Mouse (Mus musculus) MEL (cell line): ENCODE data around the gene Tmprss12. TPM values are rescaled to one million over a fixed set of nuclear protein-coding genes. Genes with fewer than 3 reads are reported as not detected.
"Not testable (repeated sequence)": the region's sequence is repeated elsewhere in the genome, so short reads cannot be mapped to it uniquely, and the experiment has no call there.

ENCODE experiments used
- DNase-seq: peaks from one replicate; pipeline ENCODE4 v3.0.0; 2011; ENCODE audit warnings: low read depth, low spot score
- H3K27ac ChIP-seq: 2 replicates; pipeline ENCODE4 v1.5.1; 2012; ENCODE audit warnings: low read depth, mild to moderate bottlenecking, control low read depth, low read length, moderate library complexity; ENCODE audit not compliant: control insufficient read depth
- H3K27me3 ChIP-seq, 2 experiments: fragments of 150-350 bp in 1 of 2; sonication (generic) in 1 of 2; 2 replicates each; pipeline ENCODE4 v1.6.1; 2012; ENCODE audit warnings: low read length in 2 of 2, mild to moderate bottlenecking in 2 of 2, improper control_type of control experiment in 1 of 2, moderate library complexity in 1 of 2; ENCODE audit not compliant: insufficient read depth in 2 of 2, control insufficient read depth in 1 of 2
- H3K36me3 ChIP-seq, 2 experiments: 2 replicates each; pipeline ENCODE4 v1.6.1; 2012 to 2014; ENCODE audit warnings: low read length in 2 of 2, improper control_type of control experiment in 1 of 2, inconsistent platforms in 1 of 2, mild to moderate bottlenecking in 1 of 2; ENCODE audit not compliant: insufficient read depth in 2 of 2, control insufficient read depth in 1 of 2
- H3K4me1 ChIP-seq, 2 experiments: fragments of 150-350 bp in 1 of 2; sonication (generic) in 1 of 2; 2 replicates each; pipeline ENCODE4 v1.6.1; 2012; ENCODE audit warnings: low read length in 2 of 2, improper control_type of control experiment in 1 of 2, mild to moderate bottlenecking in 1 of 2; ENCODE audit not compliant: insufficient read depth in 2 of 2, control insufficient read depth in 1 of 2
- H3K4me3 ChIP-seq, 2 experiments: fragments of 150-350 bp in 1 of 2; sonication (generic) in 1 of 2; 2 replicates each; pipeline ENCODE4 v1.5.1; 2012; ENCODE audit warnings: low read depth in 2 of 2, low read length in 2 of 2, mild to moderate bottlenecking in 2 of 2, moderate library complexity in 2 of 2, control low read depth in 1 of 2, improper control_type of control experiment in 1 of 2; ENCODE audit not compliant: control insufficient read depth in 1 of 2, insufficient read depth in 1 of 2
- H3K79me2 ChIP-seq: 2 replicates; pipeline ENCODE4 v1.6.1; 2012; ENCODE audit warnings: mild to moderate bottlenecking, low read length, moderate library complexity; ENCODE audit not compliant: control insufficient read depth, poor library complexity, insufficient read depth
- H3K9ac ChIP-seq: 2 replicates; pipeline ENCODE4 v1.6.1; 2012; ENCODE audit warnings: low read depth, mild to moderate bottlenecking, control low read depth, low read length, moderate library complexity; ENCODE audit not compliant: control insufficient read depth, poor library complexity, severe bottlenecking
- H3K9me3 ChIP-seq: fragments of 150-350 bp; sonication (generic); replicated peaks from 2 replicates; pipeline ENCODE4 v1.6.1; 2012; ENCODE audit warnings: mild to moderate bottlenecking, low read length, improper control_type of control experiment, moderate library complexity; ENCODE audit not compliant: insufficient read depth
- CHD2 ChIP-seq: IDR thresholded peaks from 2 replicates; pipeline ENCODE4 v1.6.1; 2011; ENCODE audit warnings: low read length, improper control_type of control experiment
- CTCF ChIP-seq, 3 experiments: IDR thresholded peaks in 2 of 3; conservative IDR thresholded peaks in 1 of 3; 2 replicates each; pipeline ENCODE4 v1.5.1; 2011 to 2012; ENCODE audit warnings: low read length in 3 of 3, low read depth in 2 of 3, mild to moderate bottlenecking in 2 of 3, improper control_type of control experiment in 1 of 3, inconsistent platforms in 1 of 3, mixed read lengths in 1 of 3, moderate library complexity in 1 of 3; ENCODE audit not compliant: control insufficient read depth in 1 of 3, insufficient read depth in 1 of 3, poor library complexity in 1 of 3, severe bottlenecking in 1 of 3
- EP300 ChIP-seq, 2 experiments: IDR thresholded peaks; 2 replicates each; pipeline ENCODE4 v1.6.1; 2011; ENCODE audit warnings: improper control_type of control experiment in 2 of 2, low read length in 2 of 2, low read depth in 1 of 2, mild to moderate bottlenecking in 1 of 2
- ETS1 ChIP-seq: IDR thresholded peaks from 2 replicates; pipeline ENCODE4 v1.6.1; 2012; ENCODE audit warnings: low read depth, mild to moderate bottlenecking, inconsistent platforms, low read length, improper control_type of control experiment, moderate library complexity
- GABPA ChIP-seq: IDR thresholded peaks from 2 replicates; pipeline ENCODE4 v1.6.1; 2012; ENCODE audit warnings: low read depth, mild to moderate bottlenecking, inconsistent platforms, low read length, improper control_type of control experiment, moderate library complexity
- GATA1 ChIP-seq: IDR thresholded peaks from 2 replicates; pipeline ENCODE4 v1.6.1; 2011; ENCODE audit warnings: low read depth, low read length, improper control_type of control experiment
- HCFC1 ChIP-seq: IDR thresholded peaks from 2 replicates; pipeline ENCODE4 v1.6.1; 2012; ENCODE audit warnings: low read depth, mild to moderate bottlenecking, inconsistent platforms, low read length, improper control_type of control experiment, moderate library complexity
- JUND ChIP-seq: IDR thresholded peaks from 2 replicates; pipeline ENCODE4 v1.6.1; 2011; ENCODE audit warnings: low read depth, mild to moderate bottlenecking, improper control_type of control experiment, low read length
- MYB ChIP-seq: IDR thresholded peaks from 2 replicates; pipeline ENCODE4 v1.6.1; 2011; ENCODE audit warnings: mild to moderate bottlenecking, low read depth, low read length, improper control_type of control experiment
- MYC ChIP-seq: IDR thresholded peaks from 2 replicates; pipeline ENCODE4 v1.6.1; 2011; ENCODE audit warnings: low read depth, mild to moderate bottlenecking, low read length, improper control_type of control experiment, moderate library complexity
- POLR2A ChIP-seq, 2 experiments: IDR thresholded peaks; 2 replicates each; pipeline ENCODE4 v1.6.1; 2011 to 2012; ENCODE audit warnings: low read length in 2 of 2, mild to moderate bottlenecking in 2 of 2, control low read depth in 1 of 2, improper control_type of control experiment in 1 of 2, low read depth in 1 of 2, moderate library complexity in 1 of 2; ENCODE audit not compliant: control insufficient read depth in 1 of 2, insufficient read depth in 1 of 2, poor library complexity in 1 of 2
- RAD21 ChIP-seq: IDR thresholded peaks from 2 replicates; pipeline ENCODE4 v1.6.1; 2011; ENCODE audit warnings: mild to moderate bottlenecking, low read depth, low read length, improper control_type of control experiment
- RCOR1 ChIP-seq: IDR thresholded peaks from 2 replicates; pipeline ENCODE4 v1.6.1; 2012; ENCODE audit warnings: low read depth, mild to moderate bottlenecking, inconsistent platforms, low read length, improper control_type of control experiment
- SIN3A ChIP-seq: IDR thresholded peaks from 2 replicates; pipeline ENCODE4 v1.6.1; 2012; ENCODE audit warnings: low read length, improper control_type of control experiment, inconsistent platforms
- SMC3 ChIP-seq: IDR thresholded peaks from 2 replicates; pipeline ENCODE4 v1.6.1; 2011; ENCODE audit warnings: low read depth, low read length, improper control_type of control experiment
- TAL1 ChIP-seq: IDR thresholded peaks from 2 replicates; pipeline ENCODE4 v1.6.1; 2012; ENCODE audit warnings: mild to moderate bottlenecking, inconsistent platforms, low read length, moderate library complexity, mixed read lengths
- USF1 ChIP-seq: IDR thresholded peaks from 2 replicates; pipeline ENCODE4 v1.6.1; 2014; ENCODE audit warnings: low read depth, mild to moderate bottlenecking, inconsistent platforms, low read length, improper control_type of control experiment, moderate library complexity
- USF2 ChIP-seq, 2 experiments: IDR thresholded peaks; 2 replicates each; pipeline ENCODE4 v1.6.1; 2011 to 2012; ENCODE audit warnings: improper control_type of control experiment in 2 of 2, low read length in 2 of 2, borderline replicate concordance in 1 of 2, inconsistent platforms in 1 of 2, low read depth in 1 of 2, mild to moderate bottlenecking in 1 of 2; ENCODE audit not compliant: insufficient read depth in 1 of 2
- ZC3H11A ChIP-seq: IDR thresholded peaks from 2 replicates; pipeline ENCODE4 v1.6.1; 2012; ENCODE audit warnings: low read depth, mild to moderate bottlenecking, inconsistent platforms, low read length, improper control_type of control experiment
- polyA plus RNA-seq, 2 experiments: library from polyadenylated mRNA; stranded (reverse) in 1 of 2; unstranded in 1 of 2; fragments of >175 nt in 1 of 2; fragments of >200 nt in 1 of 2; gene quantifications; 2 replicates each; pipeline versions ENCODE4 v1.2.1 to v1.2.4; 2012; ENCODE audit warnings: low replicate concordance in 2 of 2, low read depth in 1 of 2; ENCODE audit not compliant: insufficient read length in 2 of 2, insufficient read depth in 1 of 2, missing spikeins in 1 of 2
- total RNA-seq: library from RNA; depleted of rRNA; stranded (reverse); fragments of 300-350 nt; gene quantifications from 2 replicates; pipeline ENCODE4 v1.2.3, GENCODE M21; 2012

Tmprss12 gene
- total and polyA plus RNA-seq, 3 experiments = not detected

GRCm38 (mm10) chr15:100307438-100308096 is 26.9 kb downstream of the Tmprss12 start:
- DNase-seq = peak; percentile 92
- not testable (repeated sequence) for H3K27me3 ChIP-seq, H3K9me3 ChIP-seq, H3K79me2 ChIP-seq, H3K9ac ChIP-seq, H3K27ac ChIP-seq
- H3K4me1 ChIP-seq = peaks cover 18 to 22% of the 10 kb centered on the region in 2 experiments
- 0 out of 4 replicates have a peak overlapping the region, but pooled peaks of 1 of the 2 experiments have one; percentile 14 for H3K4me3 ChIP-seq
- H3K36me3 ChIP-seq = peaks cover 3 to 21% of the 10 kb centered on the region in 2 experiments
- TF ChIP-seq ETS1 (0 out of 2 replicates have a peak, but pooled peaks have one; percentile 16), RAD21 (peak; percentile 21), CTCF (IDR thresholded peaks at IDR 0.05 in 2 of 3, conservative IDR thresholded peaks at IDR 0.05 in 1 of 3; ENCODE audit: control insufficient read depth in 1 of 3, insufficient read depth in 1 of 3, low read depth in 2 of 3, low read length in 3 of 3, poor library complexity in 1 of 3, severe bottlenecking in 1 of 3) (peak; percentile 27 to 64 (median 52); a peak in 5 of 6 replicates), SMC3 (peak; percentile 36)

- Histone ChIP-seq H3K36me3 (peaks cover 2 to 4% of the 10 kb centered on the region in 2 experiments; a peak in 3 of 4 replicates), H3K4me3 (no peak overlapping the region), H3K27me3 (no peaks in the 10 kb centered on the region), H3K27ac (no peak overlapping the region), H3K9ac (no peak overlapping the region), H3K79me2 (no peaks in the 10 kb centered on the region), H3K9me3 (no peaks in the 10 kb centered on the region), H3K4me1 (peaks cover 0 to 3% of the 10 kb centered on the region in 2 experiments; a peak in 1 of 4 replicates)
- no peak for DNase-seq
- no peak for TF ChIP-seq HCFC1
- TF ChIP-seq MYC = no peak
- no peak for TF ChIP-seq GATA1
- TF ChIP-seq JUND = no peak
- TF ChIP-seq GABPA = no peak
- no peak for TF ChIP-seq RCOR1
- no peak for TF ChIP-seq EP300 (IDR thresholded peaks at IDR 0.05; ENCODE audit: low read depth in 1 of 2, low read length in 2 of 2)
- no peak for TF ChIP-seq SMC3
- TF ChIP-seq MYB = no peak
- TF ChIP-seq CHD2 = no peak
- TF ChIP-seq POLR2A (IDR thresholded peaks at IDR 0.05; ENCODE audit: control insufficient read depth in 1 of 2, insufficient read depth in 1 of 2, low read depth in 1 of 2, low read length in 2 of 2, poor library complexity in 1 of 2) = no peak
- TF ChIP-seq USF1 = no peak
- no peak for TF ChIP-seq TAL1
- TF ChIP-seq RAD21 = no peak
- TF ChIP-seq ZC3H11A = no peak
- no peak for TF ChIP-seq ETS1
- TF ChIP-seq USF2 (IDR thresholded peaks at IDR 0.05; ENCODE audit: borderline replicate concordance in 1 of 2, insufficient read depth in 1 of 2, low read depth in 1 of 2, low read length in 2 of 2) = no peak
- no peak for TF ChIP-seq SIN3A
Measured at GRCm38 (mm10) chr15:100312346-100312745, 31.7 kb downstream of the Tmprss12 start.
